In genomic region chr19:4436254-4436653, GRCm38 (mm10) we compare ENCODE assay signal across 22 mouse cellular contexts. TPM values are rescaled to one million over a fixed set of nuclear protein-coding genes. Genes with fewer than 3 reads are reported as not detected.
DNase-seq lines count a peak whose midpoint lies in the region; ATAC-seq and TF ChIP-seq lines count a peak whose summit lies in the region.
"Had no signal": no experiment of that assay in that cellular context is flagged by ENCODE, and none has a peak within 500 bp of the region (broad histone marks: within the 10 kb centered on the region; RNA-seq: fewer than 3 reads in every experiment).

No protein-coding gene starts in this region.

- TF ChIP-seq CTCF in stomach, postnatal 0 days (IDR thresholded peaks at IDR 0.05; ENCODE audit: low read depth), result no peak

- H3K9me3 ChIP-seq in heart, embryonic 10.5 days, result no peaks in the 10 kb centered on the region
- H3K9me3 ChIP-seq in neural tube, embryonic 11.5 days (ENCODE audit: control insufficient read depth, low read length), result no peaks in the 10 kb centered on the region
- H3K9me3 ChIP-seq in stomach, postnatal 0 days (ENCODE audit: control insufficient read depth, low read length), result no peaks in the 10 kb centered on the region
- H3K9me3 ChIP-seq: forebrain, embryonic 10.5 days; forebrain, embryonic 13.5 days; heart, embryonic 13.5 days; hindbrain, embryonic 12.5 days; hindbrain, embryonic 15.5 days had no signal

- 33% methylated on average over 3 of the region's 3 CpGs for WGBS in heart, embryonic 10.5 days
- WGBS in neural tube, embryonic 11.5 days, result 90% methylated on average over 3 of the region's 3 CpGs
- 77% methylated on average over 3 of the region's 3 CpGs for WGBS in stomach, postnatal 0 days

- no peak overlapping the region for H3K4me2 ChIP-seq in neural tube, embryonic 11.5 days (ENCODE audit: low read depth)
- no peak overlapping the region for H3K4me2 ChIP-seq in stomach, postnatal 0 days (replicated peaks; ENCODE audit: low read depth)
- H3K4me2 ChIP-seq: forebrain, embryonic 13.5 days; heart, embryonic 13.5 days; hindbrain, embryonic 12.5 days; hindbrain, embryonic 15.5 days had no signal

- H3K9ac ChIP-seq in neural tube, embryonic 11.5 days (ENCODE audit: low read length), result no peak overlapping the region
- H3K9ac ChIP-seq in stomach, postnatal 0 days (ENCODE audit: low read length), result no peak overlapping the region
- H3K9ac ChIP-seq: forebrain, embryonic 13.5 days; heart, embryonic 13.5 days; hindbrain, embryonic 12.5 days; hindbrain, embryonic 15.5 days had no signal

- no peak overlapping the region for H3K4me3 ChIP-seq in heart, embryonic 10.5 days
- H3K4me3 ChIP-seq in neural tube, embryonic 11.5 days (ENCODE audit: low read depth, low read length), result no peak overlapping the region
- H3K4me3 ChIP-seq in stomach, postnatal 0 days (ENCODE audit: low read depth, low read length), result no peak overlapping the region
- H3K4me3 ChIP-seq: forebrain, embryonic 10.5 days; forebrain, embryonic 13.5 days; heart, embryonic 13.5 days; hindbrain, embryonic 12.5 days; hindbrain, embryonic 15.5 days had no signal

- TF ChIP-seq EP300 in stomach, postnatal 0 days (optimal IDR thresholded peaks at IDR 0.05), result no peak

- no peak for ATAC-seq in neural tube, embryonic 11.5 days (ENCODE audit: insufficient read depth, low FRiP score, low TSS enrichment)
- ATAC-seq in stomach, postnatal 0 days (ENCODE audit: low FRiP score, low TSS enrichment), result peak; percentile 21
- ATAC-seq: activated CD4-positive, CD25-positive, alpha-beta regulatory T cell, adult 4 months; forebrain, embryonic 13.5 days; forebrain, embryonic 16.5 days had no signal

- no peaks in the 10 kb centered on the region for H3K27me3 ChIP-seq in heart, embryonic 10.5 days (ENCODE audit: insufficient read depth, poor library complexity, severe bottlenecking)
- peaks cover 4% of the 10 kb centered on the region for H3K27me3 ChIP-seq in neural tube, embryonic 11.5 days (ENCODE audit: control insufficient read depth, insufficient read depth, low read length)
- H3K27me3 ChIP-seq in stomach, postnatal 0 days (ENCODE audit: control insufficient read depth, insufficient read depth, low read length), result no peaks in the 10 kb centered on the region
- H3K27me3 ChIP-seq: heart, embryonic 13.5 days had no signal

- H3K4me1 ChIP-seq in heart, embryonic 10.5 days, result peaks cover 48% of the 10 kb centered on the region
- no peaks in the 10 kb centered on the region for H3K4me1 ChIP-seq in neural tube, embryonic 11.5 days (ENCODE audit: control insufficient read depth, insufficient read depth, low read length)
- no peaks in the 10 kb centered on the region for H3K4me1 ChIP-seq in stomach, postnatal 0 days (replicated peaks; ENCODE audit: control insufficient read depth, insufficient read depth)

- H3K36me3 ChIP-seq in heart, embryonic 10.5 days, result peaks cover 27% of the 10 kb centered on the region
- H3K36me3 ChIP-seq in neural tube, embryonic 11.5 days (ENCODE audit: control insufficient read depth, insufficient read depth, low read length), result no peaks in the 10 kb centered on the region
- no peaks in the 10 kb centered on the region for H3K36me3 ChIP-seq in stomach, postnatal 0 days (ENCODE audit: control insufficient read depth, insufficient read depth, low read length)
- H3K36me3 ChIP-seq: hindbrain, embryonic 12.5 days; hindbrain, embryonic 15.5 days had no signal

- 0 out of 2 replicates have a peak overlapping the region, but pooled peaks have one; percentile 9 for H3K27ac ChIP-seq in heart, embryonic 10.5 days
- no peak overlapping the region for H3K27ac ChIP-seq in neural tube, embryonic 11.5 days (ENCODE audit: low read depth, low read length)
- H3K27ac ChIP-seq in stomach, postnatal 0 days (replicated peaks), result no peak overlapping the region
- H3K27ac ChIP-seq: forebrain, embryonic 10.5 days; forebrain, embryonic 13.5 days; heart, embryonic 13.5 days; hindbrain, embryonic 12.5 days; hindbrain, embryonic 15.5 days had no signal

- peak; percentile 56 to 79 for DNase-seq in adrenal gland, adult (ENCODE audit: inconsistent age in 2 of 2, low spot score in 1 of 2)
- DNase-seq in adrenal gland, postnatal 25 days, result no peak
- DNase-seq in heart, embryonic 10.5 days (ENCODE audit: low spot score), result no peak
- DNase-seq in heart, postnatal 4 days, result no peak
- DNase-seq in neural tube, embryonic 11.5 days (ENCODE audit: low spot score), result peak; percentile 4
- DNase-seq in neural tube, embryonic 10.5 days (ENCODE audit: extremely low spot score, low spot score), result no peak
- DNase-seq in stomach, postnatal 0 days (ENCODE audit: low spot score), result no peak
- DNase-seq in gastrocnemius, postnatal 4 days (ENCODE audit: low spot score in 2 of 2), result no peak
- DNase-seq: cerebellum, adult 18-20 months; cerebellum, adult 9-10 months; cerebellum, postnatal 14 days; gastrocnemius, postnatal 10 days; heart, postnatal 14 days had no signal

RNA-seq across cellular contexts. Expression of gene Rhod, which starts 3.0 kb away (rescaled TPM):
- total RNA-seq in adrenal gland, postnatal 25 days (2021), result 26.8 and 30.4 TPM in 2 replicates
- 24.3 and 28.9 TPM in 2 replicates for polyA plus RNA-seq in heart, embryonic 10.5 days (2016; fragmentation: Nextera tagmentation; extraction: Ambion mirVana)
- 10 to 100 TPM; 11.4 to 12.1 TPM for total RNA-seq in heart, postnatal 4 days (2021)
- 17.1 and 17.4 TPM in 2 replicates for polyA plus RNA-seq in neural tube, embryonic 11.5 days (2014; fragmentation: Nextera tagmentation; extraction: Ambion mirVana)
- 45.5 and 48.0 TPM in 2 replicates for polyA plus RNA-seq in stomach, postnatal 0 days (2015; fragmentation: Nextera tagmentation; extraction: Ambion mirVana)
- total RNA-seq in gastrocnemius, postnatal 4 days (2021), result 1 to 10 TPM; 4.4 to 5.2 TPM

RNA-seq across cellular contexts. Expression of gene Kdm2a, which starts 38.2 kb away (rescaled TPM):
- total RNA-seq in adrenal gland, postnatal 25 days (2021), result 116 and 131 TPM in 2 replicates
- 52.3 and 53.6 TPM in 2 replicates for polyA plus RNA-seq in heart, embryonic 10.5 days (2016; fragmentation: Nextera tagmentation; extraction: Ambion mirVana)
- total RNA-seq in heart, postnatal 4 days (2021), result 10 to 100 TPM; 57.1 to 59.1 TPM
- 44.1 and 47.2 TPM in 2 replicates for polyA plus RNA-seq in neural tube, embryonic 11.5 days (2014; fragmentation: Nextera tagmentation; extraction: Ambion mirVana)
- 12.9 and 15.0 TPM in 2 replicates for polyA plus RNA-seq in stomach, postnatal 0 days (2015; fragmentation: Nextera tagmentation; extraction: Ambion mirVana)
- 10 to 100 TPM; 50.9 to 66.8 TPM for total RNA-seq in gastrocnemius, postnatal 4 days (2021)

RNA-seq across cellular contexts. Expression of gene Syt12, which starts 41.0 kb away (rescaled TPM):
- total RNA-seq in adrenal gland, postnatal 25 days (2021), result 62.2 and 66.7 TPM in 2 replicates
- polyA plus RNA-seq in heart, embryonic 10.5 days (2016; fragmentation: Nextera tagmentation; extraction: Ambion mirVana), result 0.89 and 0.97 TPM in 2 replicates
- under 1 TPM; 0.74 to 0.98 TPM for total RNA-seq in heart, postnatal 4 days (2021)
- polyA plus RNA-seq in neural tube, embryonic 11.5 days (2014; fragmentation: Nextera tagmentation; extraction: Ambion mirVana), result 0.58 and 1.8 TPM in 2 replicates
- polyA plus RNA-seq in stomach, postnatal 0 days (2015; fragmentation: Nextera tagmentation; extraction: Ambion mirVana), result 1.9 and 2.5 TPM in 2 replicates
- 1 to 10 TPM in 1 of 2 experiments, under 1 TPM in 1; 0.86 to 1.0 TPM for total RNA-seq in gastrocnemius, postnatal 4 days (2021)
- total RNA-seq: granulocyte monocyte progenitor cell, adult 5-6 weeks; hematopoietic stem cell, adult 5-6 weeks had no signal

Comparison
In these comparisons a context has a peak if more than half of its experiments do, and no peak if none do; other contexts are left out.
1. DNase-seq: peak in adrenal gland, adult (2 of 2) and neural tube, embryonic 11.5 days (single experiment); none in adrenal gland, postnatal 25 days (single experiment), heart, embryonic 10.5 days (single experiment), heart, postnatal 4 days (single experiment), neural tube, embryonic 10.5 days (single experiment), stomach, postnatal 0 days (single experiment) and gastrocnemius, postnatal 4 days (0 of 2).
2. RNA of gene Syt12, which starts 41.0 kb away (total RNA-seq): 62.2 to 66.7 TPM in adrenal gland, postnatal 25 days; 0.86 to 1.0 TPM in gastrocnemius, postnatal 4 days and 0.74 to 0.98 TPM in heart, postnatal 4 days; every median in the first group is over 10 times any median in the second.